Mouse (Mus musculus): ENCODE results near the gene Atf7ip2.

Gene Atf7ip2

DNA sequence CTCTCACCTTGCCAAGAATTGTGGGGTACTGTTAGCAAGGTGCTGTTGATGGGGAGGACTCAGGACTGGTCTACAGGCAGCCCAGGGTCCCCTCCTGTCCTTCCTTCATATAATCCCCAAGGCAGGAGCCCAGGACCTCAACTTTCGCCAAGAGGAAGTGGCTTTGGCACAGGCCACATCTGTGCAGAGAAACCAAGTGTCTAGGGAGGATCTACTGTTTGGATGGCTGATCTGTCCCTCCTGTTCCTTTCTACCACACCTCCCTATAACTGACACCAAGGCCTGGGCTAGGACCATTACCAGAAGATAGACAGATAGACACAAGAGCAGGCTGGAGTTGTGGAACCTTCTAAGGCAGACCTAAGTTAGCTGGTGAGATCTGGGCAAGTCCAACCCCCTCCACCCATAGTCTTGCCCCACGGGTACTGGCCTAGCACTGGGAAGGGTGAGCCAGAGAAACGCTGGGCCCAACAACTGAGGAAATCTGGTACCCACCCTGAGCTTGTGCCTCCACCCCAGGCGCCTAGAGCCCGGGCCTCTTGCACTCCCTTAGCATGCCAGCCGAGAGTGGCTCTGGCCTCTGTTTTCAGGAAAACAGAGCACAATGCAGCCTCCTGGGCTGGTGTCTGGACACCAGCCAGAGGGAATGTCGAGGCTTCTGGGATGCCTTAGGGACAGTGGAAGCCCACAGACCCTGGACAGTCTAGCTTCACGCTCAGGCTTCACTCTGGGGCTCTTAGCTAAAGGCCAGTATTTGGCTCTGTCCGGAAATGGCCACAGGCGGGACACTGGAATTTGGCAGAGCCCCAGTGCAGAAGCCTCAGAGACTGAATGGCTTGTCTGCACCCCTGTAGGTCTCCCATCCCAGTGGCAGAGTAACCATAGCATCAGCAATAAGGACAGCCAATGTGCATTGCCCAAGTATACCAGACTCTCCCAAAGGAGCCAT, 105.5 kb downstream of the Atf7ip2 start:
- DNase-seq (ENCODE audit: low spot score in 2 of 2): no peak

DNA sequence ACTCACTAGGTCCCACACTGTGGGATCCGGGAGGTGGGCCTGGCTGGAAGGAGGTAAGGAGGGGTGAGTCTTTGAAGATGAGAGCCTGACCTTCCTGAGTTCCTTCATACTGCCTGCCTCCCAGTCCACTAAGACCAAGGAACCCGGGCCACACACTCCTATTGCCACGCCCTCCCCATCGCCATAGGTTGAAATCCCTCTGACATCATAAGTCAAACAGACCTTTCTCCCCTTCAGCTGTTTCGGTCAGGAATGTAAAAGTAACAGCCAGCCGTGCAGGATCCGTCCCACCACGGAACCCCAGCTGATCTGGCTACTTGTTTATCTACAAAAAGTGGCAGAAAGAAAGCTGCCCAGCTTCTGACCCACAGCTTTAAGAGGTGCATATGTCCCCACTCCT, 107.1 kb downstream of the Atf7ip2 start:
- no peak for DNase-seq (ENCODE audit: low spot score in 2 of 2)

DNA sequence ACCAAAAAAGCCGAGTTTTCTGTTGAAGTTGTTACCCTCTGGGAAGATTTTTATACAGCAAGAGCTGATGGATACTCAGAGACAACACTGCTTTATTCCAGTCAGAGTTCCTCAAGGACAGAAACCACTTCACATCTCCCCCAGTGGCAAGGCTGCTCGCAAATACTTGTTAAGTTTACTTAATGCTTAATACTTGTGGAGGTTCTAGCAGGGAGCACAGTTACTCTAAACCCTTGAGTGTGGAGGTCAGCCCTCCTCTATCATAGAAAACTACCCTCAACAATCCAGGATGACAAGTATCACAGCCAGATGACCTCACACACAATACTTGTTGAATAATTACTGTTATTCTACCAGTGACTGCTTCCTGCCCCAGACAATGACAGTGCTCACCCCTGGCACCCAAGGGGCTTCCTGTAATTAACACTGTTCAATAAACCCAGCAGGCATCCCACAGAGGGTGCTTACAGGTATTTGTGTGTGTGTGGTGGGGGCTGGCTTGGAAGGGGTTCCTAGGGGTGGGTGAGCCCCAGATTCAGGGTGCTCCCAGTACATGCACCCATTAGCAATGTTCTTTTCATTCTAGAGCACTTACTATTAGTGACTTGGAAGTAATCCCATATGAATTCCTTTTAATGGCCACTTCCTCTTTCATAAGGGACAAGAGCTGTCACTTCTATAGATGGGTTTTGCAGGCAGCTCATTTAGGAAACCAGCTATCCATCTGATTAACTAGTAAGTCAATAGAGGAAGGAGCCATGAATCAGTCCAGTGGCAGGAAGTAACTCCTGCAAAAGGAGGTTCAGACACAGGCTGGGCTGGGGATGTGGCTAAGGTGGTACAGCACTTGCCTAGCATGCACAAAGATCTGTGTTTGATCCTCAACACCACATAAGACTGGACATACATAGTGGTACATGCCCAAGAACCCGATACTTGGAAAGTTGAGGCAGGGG, 108.0 kb downstream of the Atf7ip2 start:
- no peak for DNase-seq (ENCODE audit: low spot score in 2 of 2)
